Mouse (Mus musculus): ENCODE measurements around the gene Rprd2.

DNA sequence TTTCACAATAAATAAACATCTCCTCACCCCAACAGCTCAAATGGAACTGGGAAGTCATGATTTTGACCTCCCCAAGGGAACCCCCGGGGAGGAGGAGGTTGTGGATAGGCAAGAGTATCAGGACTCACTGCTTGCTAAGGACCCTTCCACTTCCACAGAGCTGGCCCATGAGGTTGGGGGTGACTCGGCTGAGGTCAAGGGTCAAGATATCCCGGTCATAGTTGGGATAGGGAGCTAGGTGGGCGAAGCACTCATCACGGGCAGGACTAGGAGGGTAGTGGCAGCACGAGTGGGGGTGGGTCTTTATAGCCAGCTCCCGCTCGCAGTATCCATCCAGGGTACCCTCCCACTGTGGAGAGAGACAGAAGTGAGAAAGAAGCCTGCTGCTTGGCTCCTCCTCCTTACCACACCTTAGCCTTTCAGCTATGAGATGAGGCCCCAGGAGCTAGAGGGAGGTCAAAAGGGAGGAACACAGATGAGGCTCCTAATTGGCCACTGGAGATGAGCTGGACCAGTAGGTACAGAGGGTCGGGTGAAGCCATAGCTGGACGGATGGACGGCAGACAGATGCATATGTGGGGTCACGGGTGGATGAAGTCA, 83.5 kb downstream of the Rprd2 start:
- TF ChIP-seq CTCF (IDR thresholded peaks at IDR 0.05; ENCODE audit: control insufficient read depth, insufficient read depth, insufficient read length) (no peak), MAX (IDR thresholded peaks at IDR 0.05) (no peak), CEBPB (IDR thresholded peaks at IDR 0.05; ENCODE audit: low read depth) (no peak), USF1 (IDR thresholded peaks at IDR 0.05; ENCODE audit: low read depth) (no peak), MYOG (IDR thresholded peaks at IDR 0.05; ENCODE audit: control insufficient read depth, extremely low read depth, insufficient read length) (no peak), FOSL1 (IDR thresholded peaks at IDR 0.05; ENCODE audit: insufficient read depth, low read length, poor library complexity, severe bottlenecking) (no peak), MYOD1 (IDR thresholded peaks at IDR 0.05; ENCODE audit: control insufficient read depth, insufficient read length, low read depth) (no peak)
